Mouse (Mus musculus) thymus, postnatal 36 days (tissue): Measurements from ENCODE around the gene Bcl2l14.

ENCODE experiments used
- DNase-seq, 2 experiments: peaks; one replicate each; pipeline ENCODE4 v3.0.0; 2022; ENCODE audit warnings: mixed read lengths in 2 of 2

Bcl2l14 gene

GRCm38 (mm10) chr6:134449958-134450357 is 53.8 kb downstream of the Bcl2l14 start:
- DNase-seq = no peak

- peak in 1 of 2 experiments; percentile 10 for DNase-seq
Measured at GRCm38 (mm10) chr6:134450661-134451119, 54.6 kb downstream of the Bcl2l14 start.

- peak; percentile 21 to 28 for DNase-seq
Measured at GRCm38 (mm10) chr6:134454093-134454492, 58.0 kb downstream of the Bcl2l14 start.

GRCm38 (mm10) chr6:134458376-134458775 is 62.3 kb downstream of the Bcl2l14 start:
- DNase-seq = no peak

- DNase-seq = no peak
Measured at GRCm38 (mm10) chr6:134461175-134461574, 65.1 kb downstream of the Bcl2l14 start.

- DNase-seq = no peak
Measured at GRCm38 (mm10) chr6:134466671-134467229, 70.6 kb downstream of the Bcl2l14 start.

- DNase-seq = no peak
Measured at GRCm38 (mm10) chr6:134469297-134469696, 73.2 kb downstream of the Bcl2l14 start.

- DNase-seq = no peak
Measured at GRCm38 (mm10) chr6:134470857-134471256, 74.7 kb downstream of the Bcl2l14 start.

- no peak for DNase-seq
Measured at GRCm38 (mm10) chr6:134473143-134473561, 77.0 kb downstream of the Bcl2l14 start.

GRCm38 (mm10) chr6:134479481-134479880 is 83.4 kb downstream of the Bcl2l14 start:
- no peak for DNase-seq

GRCm38 (mm10) chr6:134486318-134486717 is 90.2 kb downstream of the Bcl2l14 start:
- no peak for DNase-seq
